Mouse (Mus musculus) hindbrain, embryonic 10.5 days (tissue): ENCODE measurements around the gene Taf12. TPM values are rescaled to one million over a fixed set of nuclear protein-coding genes. Genes with fewer than 3 reads are reported as not detected.

Source experiments
- DNase-seq: peaks from one replicate; pipeline ENCODE4 v3.0.0-alpha.2; 2017; ENCODE audit warnings: low spot score
- H3K27ac ChIP-seq: fragments of 300-500 bp; sonication (generic); 2 replicates; pipeline ENCODE4 v1.5.1; 2016; ENCODE audit warnings: mild to moderate bottlenecking, moderate library complexity
- H3K27me3 ChIP-seq: fragments of 300-500 bp; sonication (generic); 2 replicates; pipeline ENCODE4 v1.6.1; 2016; ENCODE audit warnings: mild to moderate bottlenecking; ENCODE audit not compliant: poor library complexity, insufficient read depth, severe bottlenecking
- H3K36me3 ChIP-seq: fragments of 300-500 bp; sonication (generic); 2 replicates; pipeline ENCODE4 v1.6.1; 2016; ENCODE audit warnings: mild to moderate bottlenecking, moderate library complexity
- H3K4me1 ChIP-seq: fragments of 300-500 bp; sonication (generic); replicated peaks from 2 replicates; pipeline ENCODE4 v1.6.1; 2016; ENCODE audit warnings: mild to moderate bottlenecking
- H3K4me3 ChIP-seq: fragments of 300-500 bp; sonication (generic); 2 replicates; pipeline ENCODE4 v1.5.1; 2016; ENCODE audit warnings: mild to moderate bottlenecking, moderate library complexity
- H3K9me3 ChIP-seq: fragments of 300-500 bp; sonication (generic); 2 replicates; pipeline ENCODE4 v1.6.1; 2016; ENCODE audit warnings: mild to moderate bottlenecking, moderate library complexity
- WGBS: fragments of 180-500 bp; shearing (Covaris S2); methylation state at CpG from one replicate; pipeline ENCODE4 v1.1.7; 2016; 5-methylcytosine and 5-hydroxymethylcytosine counted together
- polyA plus RNA-seq: library from polyadenylated mRNA; unstranded; fragments of >200 nt; fragmentation: Nextera tagmentation; extraction: Ambion mirVana; gene quantifications from 2 replicates; pipeline ENCODE4 v1.2.1, GENCODE M21; 2016

Taf12 gene
- polyA plus RNA-seq, 1 experiment from 2014 or later: 60.9 TPM

DNA sequence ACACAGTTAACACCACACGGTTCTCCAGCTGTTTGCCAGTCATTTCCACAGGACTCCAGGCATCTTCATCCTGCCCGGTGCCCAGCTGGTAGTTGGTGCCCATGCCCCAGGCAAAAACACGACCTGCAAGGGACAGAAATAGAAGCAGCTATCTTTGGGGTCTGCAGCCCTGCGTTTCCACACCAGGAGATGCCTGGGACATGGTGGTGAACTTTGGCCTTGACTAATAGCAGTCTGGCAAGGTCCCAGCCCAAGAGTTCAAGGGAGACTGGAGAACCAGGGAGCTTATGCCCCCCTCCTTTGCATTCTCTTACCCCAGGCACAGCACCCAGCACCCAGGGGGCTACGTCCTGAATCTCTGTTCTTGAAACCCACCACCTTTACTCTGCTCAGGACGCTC is 58.7 kb downstream of the Taf12 start:
- WGBS: 89% methylated on average over 6 of the region's 6 CpGs
- no peaks in the 10 kb centered on the region for H3K27me3 ChIP-seq
- peaks cover 21% of the 10 kb centered on the region for H3K4me1 ChIP-seq
- no peak overlapping the region for H3K4me3 ChIP-seq
- no peaks in the 10 kb centered on the region for H3K9me3 ChIP-seq
- H3K27ac ChIP-seq: no peak overlapping the region
- no peak for DNase-seq
- peaks cover 77% of the 10 kb centered on the region for H3K36me3 ChIP-seq

DNA sequence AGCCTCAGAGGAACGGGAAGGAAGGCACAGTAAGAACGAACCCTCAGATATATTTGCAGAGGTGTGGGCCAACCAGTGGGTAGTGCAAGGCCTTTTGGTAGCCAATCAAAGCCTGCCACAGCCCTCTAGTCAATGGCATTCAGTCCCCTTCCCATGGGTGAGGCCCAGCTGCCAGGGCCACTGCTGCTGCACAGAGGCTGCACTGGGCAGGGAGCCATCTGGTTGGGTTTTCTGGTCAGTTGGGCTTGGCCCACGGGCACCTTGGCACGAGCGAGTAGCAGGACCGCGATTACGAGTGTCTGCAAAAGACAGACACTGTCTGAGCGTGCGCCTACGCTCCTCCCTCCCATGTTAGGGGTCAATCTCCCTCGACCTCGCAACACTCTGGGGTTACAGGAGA is 64.8 kb downstream of the Taf12 start:
- no peak overlapping the region for H3K27ac ChIP-seq
- H3K9me3 ChIP-seq: no peaks in the 10 kb centered on the region
- H3K4me3 ChIP-seq: no peak overlapping the region
- 94% methylated on average over 13 of the region's 13 CpGs for WGBS
- peaks cover 89% of the 10 kb centered on the region for H3K36me3 ChIP-seq
- DNase-seq: no peak
- peaks cover 19% of the 10 kb centered on the region for H3K4me1 ChIP-seq
- H3K27me3 ChIP-seq: no peaks in the 10 kb centered on the region

DNA sequence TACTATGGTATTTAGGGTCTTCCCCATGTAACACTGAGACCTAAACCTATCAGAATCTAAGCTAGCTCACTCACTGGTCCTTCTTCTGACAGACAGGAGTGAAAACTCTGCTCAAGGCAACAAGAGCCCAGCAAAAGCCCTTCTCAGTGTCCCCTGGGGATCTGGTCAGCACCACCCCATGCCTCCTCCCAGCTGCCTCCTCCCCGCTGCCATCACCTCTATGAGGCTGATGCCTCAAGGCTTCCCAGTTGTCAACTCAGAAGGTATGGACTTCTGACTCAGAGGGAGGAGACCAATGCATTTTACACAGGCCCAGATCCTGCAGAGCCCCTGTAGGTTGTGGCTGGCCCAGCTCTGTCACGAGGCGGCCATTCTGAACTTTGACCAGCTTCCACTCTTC is 67.3 kb downstream of the Taf12 start:
- H3K9me3 ChIP-seq: no peaks in the 10 kb centered on the region
- peaks cover 64% of the 10 kb centered on the region for H3K36me3 ChIP-seq
- no peaks in the 10 kb centered on the region for H3K27me3 ChIP-seq
- H3K4me1 ChIP-seq: peaks cover 29% of the 10 kb centered on the region
- WGBS: 78% methylated on average over 3 of the region's 3 CpGs
- H3K27ac ChIP-seq: no peak overlapping the region
- no peak for DNase-seq
- H3K4me3 ChIP-seq: no peak overlapping the region

DNA sequence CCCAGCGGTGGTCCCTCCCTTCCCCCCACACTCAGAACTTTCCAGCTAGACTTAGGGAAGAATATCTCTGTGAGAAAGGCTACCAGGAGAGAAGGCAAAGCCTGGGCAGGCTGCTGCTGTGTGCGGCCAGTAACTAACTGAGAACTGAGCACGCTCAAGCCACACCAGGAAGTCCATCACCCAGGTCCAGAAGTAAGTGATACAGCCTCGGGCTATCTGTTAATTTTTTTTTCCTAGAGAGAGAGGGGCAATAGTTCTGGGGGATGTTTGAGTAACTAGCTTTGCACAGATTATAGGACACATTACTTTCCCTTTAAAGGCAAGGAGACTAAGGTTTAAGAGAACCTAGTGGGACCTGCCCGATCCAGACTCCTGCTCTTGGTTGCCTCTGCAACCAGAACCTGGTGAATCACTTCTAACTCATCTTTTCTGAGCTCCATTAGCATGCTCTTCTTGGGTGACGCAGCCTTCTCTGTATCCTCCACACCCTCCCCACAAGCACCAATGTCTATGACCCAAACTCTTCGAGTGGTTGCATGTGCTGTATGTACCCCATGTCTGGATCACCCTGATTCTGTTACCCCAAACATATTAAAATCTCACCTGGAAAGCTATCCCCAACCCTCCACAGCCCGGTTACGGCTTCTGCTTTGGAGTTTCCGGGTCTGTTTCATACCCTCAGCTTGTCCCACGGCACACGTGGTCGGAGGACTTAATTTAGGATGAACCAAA is 70.4 kb downstream of the Taf12 start:
- H3K36me3 ChIP-seq: peaks cover 37% of the 10 kb centered on the region
- H3K9me3 ChIP-seq: no peaks in the 10 kb centered on the region
- WGBS: 12% methylated on average over 13 of the region's 13 CpGs
- peak; percentile 53 for DNase-seq
- no peaks in the 10 kb centered on the region for H3K27me3 ChIP-seq
- H3K4me1 ChIP-seq: peaks cover 35% of the 10 kb centered on the region
- H3K4me3 ChIP-seq: peak overlapping the region; percentile 97
- H3K27ac ChIP-seq: peak overlapping the region; percentile 96

Other genes starting within 250 kb of the Taf12 start
- 0.14 TPM in 1 of 2 replicates, not detected in the other for gene Gm10300, start 199.7 kb upstream of the Taf12 start, polyA plus RNA-seq
- gene Epb41, start 199.1 kb upstream of the Taf12 start, polyA plus RNA-seq: 154 and 173 TPM in 2 replicates
- 0.07 and 0.20 TPM in 2 replicates for gene Oprd1, start 129.9 kb upstream of the Taf12 start, polyA plus RNA-seq
- gene Ythdf2, start 62.1 kb upstream of the Taf12 start, polyA plus RNA-seq: 136 and 142 TPM in 2 replicates
- gene Gmeb1, start 12.8 kb upstream of the Taf12 start, polyA plus RNA-seq: 42.5 and 45.3 TPM in 2 replicates
- 0.77 and 0.96 TPM in 2 replicates for gene Rab42, start 29.0 kb downstream of the Taf12 start, polyA plus RNA-seq
- gene Trnau1ap, start 55.2 kb downstream of the Taf12 start, polyA plus RNA-seq: 90.6 and 91.5 TPM in 2 replicates
- gene Rcc1, start 79.2 kb downstream of the Taf12 start, polyA plus RNA-seq: 116 and 157 TPM in 2 replicates
- gene Phactr4, start 148.1 kb downstream of the Taf12 start, polyA plus RNA-seq: 24.2 and 25.5 TPM in 2 replicates
- 29.0 and 33.3 TPM in 2 replicates for gene Med18, start 189.5 kb downstream of the Taf12 start, polyA plus RNA-seq
- gene Sesn2, start 236.1 kb downstream of the Taf12 start, polyA plus RNA-seq: 12.9 and 13.0 TPM in 2 replicates